ENCODE assay signal across 9 mouse cellular contexts in the genomic region with DNA sequence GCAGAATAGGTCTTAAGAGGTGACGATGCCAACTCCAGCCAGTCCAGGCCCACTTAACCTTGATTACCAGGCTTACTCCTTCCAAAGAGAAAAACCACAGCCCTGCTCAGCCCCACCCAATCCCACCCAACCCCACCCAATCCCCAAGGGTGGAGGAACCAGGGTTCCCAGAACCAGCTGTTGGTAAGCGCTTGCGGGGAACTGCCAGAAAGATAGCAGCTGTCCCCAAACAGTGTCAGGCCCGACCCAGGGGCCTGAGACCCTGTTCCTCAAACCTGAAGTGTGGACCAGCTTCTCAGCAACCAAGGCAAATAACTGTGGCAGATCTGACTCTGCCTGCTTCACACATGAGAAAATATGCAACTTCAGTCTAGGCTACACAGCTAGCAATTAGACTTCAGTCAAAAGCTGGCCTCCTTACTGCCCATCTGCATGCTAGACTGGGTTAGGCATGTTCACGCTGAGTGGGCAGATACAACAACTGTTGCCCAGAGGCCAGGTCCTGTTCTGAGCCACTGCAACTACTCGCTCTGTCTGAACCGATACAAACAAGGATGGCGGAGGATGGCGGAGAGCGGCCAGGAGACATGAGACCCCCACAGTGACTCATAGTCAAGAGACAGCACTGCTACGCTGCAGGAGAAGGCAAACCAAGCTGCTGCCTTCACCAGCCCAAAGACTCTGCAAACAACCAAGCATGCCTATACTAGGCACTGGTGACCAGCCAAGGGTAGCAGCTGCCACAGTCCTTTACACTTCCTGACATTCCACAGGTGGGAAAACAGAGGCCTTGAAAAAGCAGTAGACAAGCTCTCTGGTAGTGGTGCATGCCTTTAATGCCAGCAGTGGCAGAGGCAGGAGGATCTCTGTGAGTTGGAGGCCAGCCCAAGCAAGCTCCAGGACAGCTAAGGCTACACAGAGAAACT. TPM values are rescaled to one million over a fixed set of nuclear protein-coding genes. Genes with fewer than 3 reads are reported as not detected.
DNase-seq lines count a peak whose midpoint lies in the region; ATAC-seq and TF ChIP-seq lines count a peak whose summit lies in the region.
"Had no signal": no experiment of that assay in that cellular context is flagged by ENCODE, and none has a peak within 500 bp of the region (broad histone marks: within the 10 kb centered on the region; RNA-seq: fewer than 3 reads in every experiment).

No protein-coding gene starts in this region.

- H3K9me3 ChIP-seq in hindbrain, embryonic 10.5 days = no peaks in the 10 kb centered on the region
- H3K9me3 ChIP-seq in hindbrain, embryonic 14.5 days (ENCODE audit: control insufficient read depth, low read length) = no peaks in the 10 kb centered on the region
- no peaks in the 10 kb centered on the region for H3K9me3 ChIP-seq in hindbrain, embryonic 13.5 days

- no peak for DNase-seq in hindbrain, embryonic 10.5 days (ENCODE audit: low spot score)
- DNase-seq in hindbrain, embryonic 14.5 days (ENCODE audit: low spot score) = no peak
- peak; percentile 61 for DNase-seq in MEL-GATA-1-ER (ENCODE audit: extremely low read depth, low read depth)
- no peak for DNase-seq in ovary, postnatal 10 days (ENCODE audit: low spot score)
- DNase-seq in left cerebral cortex, adult 18-20 months (ENCODE audit: low spot score in 2 of 2) = no peak
- no peak for DNase-seq in thymus, adult 2 months
- DNase-seq: thymus, postnatal 25 days had no signal

- peak overlapping the region; percentile 53; the same call in 1 of the 2 replicates for H3K27ac ChIP-seq in hindbrain, embryonic 10.5 days
- H3K27ac ChIP-seq in hindbrain, embryonic 14.5 days = no peak overlapping the region
- peak overlapping the region; percentile 36; the same call in 1 of the 2 replicates for H3K27ac ChIP-seq in hindbrain, embryonic 13.5 days
- H3K27ac ChIP-seq in thymus, adult 2 months (ENCODE audit: control insufficient read depth, insufficient read depth, low read length) = no peak overlapping the region

- 67% methylated on average over 11 of the region's 11 CpGs for WGBS in hindbrain, embryonic 10.5 days
- WGBS in hindbrain, embryonic 14.5 days = 62% methylated on average over 11 of the region's 11 CpGs
- WGBS in hindbrain, embryonic 13.5 days = 63% methylated on average over 11 of the region's 11 CpGs
- 70% methylated on average over 11 of the region's 11 CpGs for WGBS in thymus, adult 2 months

- no peak overlapping the region for H3K9ac ChIP-seq in hindbrain, embryonic 14.5 days
- 0 out of 2 replicates have a peak overlapping the region, but pooled peaks have one; percentile 35 for H3K9ac ChIP-seq in hindbrain, embryonic 13.5 days

- no peak overlapping the region for H3K4me2 ChIP-seq in hindbrain, embryonic 14.5 days (replicated peaks)
- H3K4me2 ChIP-seq in hindbrain, embryonic 13.5 days = peak overlapping the region; percentile 93; the same call in 1 of the 2 replicates

- TF ChIP-seq CTCF in thymus, adult 2 months (IDR thresholded peaks at IDR 0.05; ENCODE audit: borderline replicate concordance, control insufficient read depth, extremely low read depth, insufficient read depth, low read length, poor library complexity) = no peak

- H3K27me3 ChIP-seq in hindbrain, embryonic 10.5 days (ENCODE audit: insufficient read depth, poor library complexity, severe bottlenecking) = no peaks in the 10 kb centered on the region
- no peaks in the 10 kb centered on the region for H3K27me3 ChIP-seq in hindbrain, embryonic 14.5 days (ENCODE audit: control insufficient read depth, insufficient read depth, low read length)
- H3K27me3 ChIP-seq in hindbrain, embryonic 13.5 days = no peaks in the 10 kb centered on the region
- no peaks in the 10 kb centered on the region for H3K27me3 ChIP-seq in thymus, adult 2 months (ENCODE audit: control insufficient read depth, insufficient read depth, low read length)

- H3K4me1 ChIP-seq in hindbrain, embryonic 10.5 days (replicated peaks) = peaks cover 77% of the 10 kb centered on the region
- H3K4me1 ChIP-seq in hindbrain, embryonic 14.5 days (replicated peaks; ENCODE audit: control insufficient read depth, insufficient read depth, low read length) = peaks cover 47% of the 10 kb centered on the region
- peaks cover 77% of the 10 kb centered on the region for H3K4me1 ChIP-seq in hindbrain, embryonic 13.5 days (replicated peaks)
- H3K4me1 ChIP-seq in thymus, adult 2 months (replicated peaks; ENCODE audit: control insufficient read depth, insufficient read depth, low read length) = peaks cover 59% of the 10 kb centered on the region

- no peak for TF ChIP-seq POLR2A in thymus, adult 2 months (IDR thresholded peaks at IDR 0.05; ENCODE audit: control insufficient read depth, extremely low read depth, insufficient read depth, low read length, poor library complexity)

- H3K4me3 ChIP-seq in hindbrain, embryonic 10.5 days = no peak overlapping the region; the same call in 1 of the 2 replicates
- no peak overlapping the region for H3K4me3 ChIP-seq in hindbrain, embryonic 14.5 days (replicated peaks; ENCODE audit: low read length)
- H3K4me3 ChIP-seq in hindbrain, embryonic 13.5 days = no peak overlapping the region
- H3K4me3 ChIP-seq in thymus, adult 2 months (ENCODE audit: control insufficient read depth, insufficient read depth, low read length) = no peak overlapping the region

- H3K36me3 ChIP-seq in hindbrain, embryonic 10.5 days = no peaks in the 10 kb centered on the region
- H3K36me3 ChIP-seq in hindbrain, embryonic 14.5 days (replicated peaks; ENCODE audit: control insufficient read depth, insufficient read depth) = no peaks in the 10 kb centered on the region
- H3K36me3 ChIP-seq in hindbrain, embryonic 13.5 days = no peaks in the 10 kb centered on the region
- H3K36me3 ChIP-seq in thymus, adult 2 months (ENCODE audit: control insufficient read depth, insufficient read depth, low read length) = no peaks in the 10 kb centered on the region

- no peak for ATAC-seq in hindbrain, embryonic 14.5 days (ENCODE audit: low FRiP score)
- no peak for ATAC-seq in hindbrain, embryonic 13.5 days (ENCODE audit: low FRiP score)
- ATAC-seq in megakaryocyte progenitor cell, adult 5-6 weeks (replicated peaks; ENCODE audit: poor library complexity) = 0 out of 2 replicates have a peak, but pooled peaks have one; percentile 1

RNA-seq across cellular contexts. Expression of gene Tspan14, which starts 4.0 kb away (rescaled TPM):
- 95.5 and 95.7 TPM in 2 replicates for polyA plus RNA-seq in hindbrain, embryonic 10.5 days (2016; fragmentation: Nextera tagmentation; extraction: Ambion mirVana)
- polyA plus RNA-seq in hindbrain, embryonic 14.5 days (2014; fragmentation: Nextera tagmentation; extraction: Ambion mirVana) = 65.6 and 70.1 TPM in 2 replicates
- 76.4 and 77.0 TPM in 2 replicates for polyA plus RNA-seq in hindbrain, embryonic 13.5 days (2015; fragmentation: Nextera tagmentation; extraction: Ambion mirVana)
- total RNA-seq in megakaryocyte progenitor cell, adult 5-6 weeks (2015) = 30.7 and 36.6 TPM in 2 replicates
- 35.6 and 42.0 TPM in 2 replicates for total RNA-seq in megakaryocyte progenitor cell, adult 5-6 weeks (2017)
- 10 to 100 TPM; 41.8 to 45.3 TPM for total RNA-seq in left cerebral cortex, adult 18-20 months (2021)
- polyA plus RNA-seq in thymus, adult 2 months (2012; rRNA removed) = 86.4 and 87.4 TPM in 2 replicates

RNA-seq across cellular contexts. Expression of gene Fam213a, which starts 51.0 kb away (rescaled TPM):
- polyA plus RNA-seq in hindbrain, embryonic 10.5 days (2016; fragmentation: Nextera tagmentation; extraction: Ambion mirVana) = 45.2 and 52.6 TPM in 2 replicates
- 86.6 and 94.3 TPM in 2 replicates for polyA plus RNA-seq in hindbrain, embryonic 14.5 days (2014; fragmentation: Nextera tagmentation; extraction: Ambion mirVana)
- polyA plus RNA-seq in hindbrain, embryonic 13.5 days (2015; fragmentation: Nextera tagmentation; extraction: Ambion mirVana) = 78.5 and 81.6 TPM in 2 replicates
- total RNA-seq in megakaryocyte progenitor cell, adult 5-6 weeks (2015) = 10.8 and 20.4 TPM in 2 replicates
- 8.7 and 15.3 TPM in 2 replicates for total RNA-seq in megakaryocyte progenitor cell, adult 5-6 weeks (2017)
- total RNA-seq in left cerebral cortex, adult 18-20 months (2021) = 100 to 1,000 TPM; 128 to 132 TPM
- 7.3 and 7.8 TPM in 2 replicates for polyA plus RNA-seq in thymus, adult 2 months (2012; rRNA removed)

Comparison
In these comparisons a context has a peak if more than half of its experiments do, and no peak if none do; other contexts are left out.
1. H3K27ac ChIP-seq: peak in hindbrain, embryonic 10.5 days (single experiment) and hindbrain, embryonic 13.5 days (single experiment); none in hindbrain, embryonic 14.5 days (single experiment) and thymus, adult 2 months (single experiment).